Mouse (Mus musculus): ENCODE data around the gene Lekr1.

GRCm38 (mm10) chr3:65658081-65658612 is 7.9 kb upstream of the Lekr1 start:
- TF ChIP-seq POLR2A (IDR thresholded peaks at IDR 0.05; ENCODE audit: borderline replicate concordance, extremely low read depth, insufficient read depth, insufficient read length, poor library complexity, severe bottlenecking) = no peak
- TF ChIP-seq CTCF (IDR thresholded peaks at IDR 0.05; ENCODE audit: borderline replicate concordance, extremely low read depth, insufficient read depth, insufficient read length) = no peak
